Mouse (Mus musculus) brain, embryonic 14.5 days (tissue): ENCODE measurements around the gene Oprd1.

ENCODE experiments used
- CTCF ChIP-seq: fragments of 200-500 bp; IDR thresholded peaks from 2 replicates; pipeline ENCODE4 v1.5.1; 2012; ENCODE audit warnings: inconsistent platforms, mild to moderate bottlenecking, moderate library complexity, borderline replicate concordance; ENCODE audit not compliant: insufficient read depth, insufficient read length; ENCODE audit errors: extremely low read depth
- POLR2A ChIP-seq: fragments of 200-500 bp; IDR thresholded peaks from 2 replicates; pipeline ENCODE4 v1.6.1; 2012; ENCODE audit warnings: mild to moderate bottlenecking, inconsistent platforms, borderline replicate concordance; ENCODE audit not compliant: poor library complexity, insufficient read depth, insufficient read length, severe bottlenecking; ENCODE audit errors: extremely low read depth

DNA sequence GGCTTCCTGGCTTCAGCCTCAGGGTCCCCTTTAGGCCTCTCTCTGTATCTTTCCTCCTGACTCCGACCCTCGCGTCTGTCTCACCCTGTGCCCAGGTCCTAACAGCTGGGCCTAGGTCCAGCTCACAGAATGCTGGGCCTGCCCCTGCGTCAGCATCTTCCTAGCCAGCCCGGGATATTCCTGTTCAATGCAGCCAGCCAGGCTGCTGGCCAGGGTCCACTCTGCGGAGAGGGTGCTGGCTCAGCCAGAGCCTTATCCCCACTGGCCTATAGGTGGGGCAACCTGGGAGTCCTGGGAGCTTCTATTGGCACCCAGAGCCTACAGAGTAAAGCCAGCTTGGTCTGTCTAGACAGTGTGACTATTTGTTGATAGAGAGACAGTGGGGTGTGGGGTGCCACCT lies 71.3 kb downstream of the Oprd1 start:
- no peak for TF ChIP-seq POLR2A
- TF ChIP-seq CTCF, result no peak
